Mouse (Mus musculus): ENCODE results near the gene Vegfb. TPM values are rescaled to one million over a fixed set of nuclear protein-coding genes. Genes with fewer than 3 reads are reported as not detected.

Gene Vegfb
- total RNA-seq, 2 experiments from 2014 or later = 110 to 139 TPM

DNA sequence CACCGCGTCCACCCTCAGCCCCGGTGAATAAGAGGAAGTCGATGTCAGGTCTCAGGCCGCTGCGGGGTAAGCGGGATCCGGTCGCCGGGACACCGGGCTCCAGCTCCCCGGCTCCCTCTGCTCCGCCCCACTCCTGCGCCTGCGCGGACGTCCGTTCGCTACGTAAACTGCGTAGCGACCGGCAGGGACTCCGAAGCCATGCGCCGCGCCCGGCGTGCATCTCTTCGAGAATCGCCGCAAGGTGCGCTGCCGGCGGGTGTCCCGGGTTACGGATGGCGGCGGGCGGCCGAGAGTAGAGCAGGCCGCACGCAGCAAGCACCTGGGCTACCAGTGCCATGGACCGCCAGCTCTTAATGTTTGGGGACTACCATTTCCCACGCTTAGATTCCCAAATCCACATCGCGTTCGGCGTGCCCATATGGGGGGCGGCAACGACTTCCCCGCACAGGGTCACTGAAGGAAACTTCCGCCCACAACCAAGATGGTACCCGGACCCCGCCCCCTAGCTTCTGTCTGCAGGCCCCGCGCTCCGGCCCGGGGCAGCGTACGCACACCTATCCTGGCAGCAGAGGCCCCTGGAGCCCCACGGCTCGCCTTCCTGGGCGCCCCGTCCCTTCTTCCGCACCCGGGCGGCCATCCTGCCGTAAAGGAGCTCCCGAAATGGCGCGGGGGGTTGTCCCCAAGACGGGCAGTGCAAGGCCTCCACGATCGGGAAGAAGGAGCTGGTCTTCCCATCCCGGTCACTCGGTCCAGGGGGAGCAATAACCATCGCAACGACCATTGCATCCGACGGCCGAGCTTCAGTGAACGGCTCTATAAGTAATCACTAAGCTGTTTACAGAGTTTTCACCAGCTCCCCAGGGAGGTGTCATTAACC lies 45.8 kb downstream of the Vegfb start, which contains the start of gene Bad:
Gene Bad, plus strand, starts transcription at position 490 of the 877 bp plus-strand sequence.
- DNase-seq = peak; percentile 99

DNA sequence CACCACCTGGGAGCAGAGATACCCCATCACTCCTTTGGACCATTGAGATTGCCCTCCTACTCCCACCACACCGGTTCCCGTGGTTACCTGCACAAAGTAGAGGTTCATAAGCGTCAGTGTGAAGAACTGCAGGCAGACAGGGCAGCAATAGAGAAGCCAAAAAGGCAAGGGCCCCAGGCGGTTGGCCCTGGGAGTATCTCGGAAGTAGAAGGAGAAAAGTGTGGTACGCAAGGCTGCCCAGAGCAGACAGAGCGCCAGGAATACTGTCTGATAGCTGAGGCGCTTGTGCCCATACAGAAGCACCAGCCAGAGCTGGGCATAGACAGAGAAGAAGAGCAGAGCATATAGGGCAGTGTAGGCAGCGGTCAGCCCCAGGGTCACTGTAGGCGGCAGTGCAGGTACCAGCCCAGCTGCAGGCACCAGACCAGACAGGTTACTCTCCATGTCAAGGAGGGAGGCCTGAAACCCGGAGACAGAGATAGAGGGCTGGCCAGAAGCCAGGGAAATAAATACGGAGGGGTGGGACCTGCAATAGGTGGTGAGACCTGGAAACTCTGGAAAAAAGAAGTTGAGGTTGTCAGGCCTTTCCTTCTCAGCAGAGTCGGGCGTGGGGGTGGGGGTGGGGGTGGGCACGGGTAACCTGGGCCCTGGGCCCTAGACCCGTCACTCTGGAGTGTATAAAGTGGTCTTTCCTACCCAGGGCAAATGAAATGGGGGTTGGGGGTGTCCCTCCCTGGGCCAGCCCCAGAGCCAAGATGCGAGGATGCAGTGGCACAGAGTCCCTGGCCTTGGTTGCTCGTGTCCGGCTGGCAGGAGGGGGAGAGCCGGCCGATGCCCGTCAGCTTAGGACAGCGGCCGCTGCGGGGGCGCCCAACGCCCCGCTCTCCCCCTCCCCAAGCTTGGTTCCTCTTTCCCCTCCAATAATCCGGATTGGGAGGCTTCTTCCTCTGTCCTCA lies 46.8 kb downstream of the Vegfb start:
- DNase-seq = peak; percentile 43

DNA sequence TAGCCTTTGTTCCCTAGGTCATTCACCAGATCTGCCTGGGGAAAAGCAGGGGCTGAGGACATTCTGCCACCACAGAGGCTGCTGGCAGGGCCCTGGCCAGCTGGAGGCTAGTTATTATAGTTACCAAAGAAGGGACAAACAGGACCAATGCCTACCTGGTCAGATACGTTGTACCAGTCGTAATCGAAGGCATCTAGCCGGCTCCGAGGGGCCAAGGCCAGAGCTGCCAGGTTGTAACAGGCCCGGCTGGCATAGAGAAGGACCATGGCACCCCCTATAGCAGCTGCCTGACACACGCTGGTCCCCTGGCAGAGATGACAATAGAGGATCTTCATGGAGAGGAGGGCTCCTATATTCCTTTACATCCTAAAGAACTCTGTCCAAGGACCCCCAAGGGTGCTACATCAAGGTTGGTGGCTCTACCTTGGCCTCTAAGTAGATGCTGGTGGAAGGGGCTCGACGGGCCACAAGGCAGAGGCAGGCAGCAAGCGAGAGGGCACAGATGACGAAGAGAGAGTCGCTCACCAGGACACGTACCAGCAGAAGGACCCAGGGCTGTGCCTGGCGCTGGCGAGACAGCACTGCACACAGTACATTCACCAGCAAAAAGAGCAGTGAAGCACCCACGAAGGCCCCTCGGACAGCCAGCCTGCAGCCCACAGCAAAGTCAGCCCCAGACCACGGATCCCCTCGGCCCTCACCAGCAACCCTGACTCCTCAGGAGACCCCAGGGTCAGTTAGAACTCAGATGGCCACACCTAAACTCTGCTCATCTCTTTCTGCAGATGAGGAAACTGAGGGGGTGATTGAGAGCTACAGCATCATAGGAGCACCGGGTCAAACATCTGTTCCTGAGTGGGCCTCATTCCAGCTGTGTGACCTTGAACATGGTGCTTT lies 48.1 kb downstream of the Vegfb start:
- DNase-seq = no peak

DNA sequence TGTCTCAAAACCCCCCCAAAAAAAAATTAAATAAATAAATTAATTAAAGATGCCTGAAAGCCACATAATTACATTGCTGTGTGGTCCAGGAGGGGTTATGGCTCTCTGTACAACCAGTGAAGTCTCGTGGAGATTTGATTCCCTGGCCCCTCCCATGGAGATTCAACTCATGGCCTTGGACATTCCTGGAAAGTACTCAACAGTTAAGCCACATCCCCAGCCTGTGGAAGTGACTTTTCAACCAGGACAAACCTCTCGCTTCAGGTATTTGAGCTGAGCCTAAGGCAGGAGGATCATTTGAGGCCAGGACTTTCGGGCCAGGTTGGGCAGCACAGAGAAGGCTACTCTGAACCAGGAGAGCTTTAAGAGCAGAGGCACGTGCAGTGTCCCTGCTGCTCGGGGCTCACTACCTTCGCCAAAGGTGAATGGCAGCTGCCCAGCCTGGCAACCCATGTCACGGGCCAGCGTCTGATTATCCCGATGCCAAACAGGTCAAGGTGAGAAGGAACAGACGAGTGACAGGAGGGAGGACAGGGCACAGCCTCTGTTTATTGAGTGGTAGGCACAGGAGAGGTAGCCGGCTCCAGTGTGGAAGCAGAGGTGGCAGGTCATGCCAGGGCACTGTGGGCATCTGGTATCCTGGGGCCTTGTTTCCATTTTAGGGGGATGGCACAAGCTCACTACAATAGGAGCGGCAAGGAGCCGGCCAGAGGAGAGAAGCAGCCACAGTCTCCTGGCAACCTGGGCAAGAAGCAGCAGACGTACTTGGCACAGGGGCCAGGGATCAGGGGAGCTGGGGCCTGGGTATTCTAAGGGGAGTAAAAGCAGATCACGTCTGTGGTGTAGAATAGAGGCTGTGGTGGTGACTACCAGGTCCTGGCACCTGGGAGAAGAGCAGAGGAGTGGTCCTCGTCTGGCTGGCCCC lies 49.6 kb downstream of the Vegfb start:
- no peak for DNase-seq

DNA sequence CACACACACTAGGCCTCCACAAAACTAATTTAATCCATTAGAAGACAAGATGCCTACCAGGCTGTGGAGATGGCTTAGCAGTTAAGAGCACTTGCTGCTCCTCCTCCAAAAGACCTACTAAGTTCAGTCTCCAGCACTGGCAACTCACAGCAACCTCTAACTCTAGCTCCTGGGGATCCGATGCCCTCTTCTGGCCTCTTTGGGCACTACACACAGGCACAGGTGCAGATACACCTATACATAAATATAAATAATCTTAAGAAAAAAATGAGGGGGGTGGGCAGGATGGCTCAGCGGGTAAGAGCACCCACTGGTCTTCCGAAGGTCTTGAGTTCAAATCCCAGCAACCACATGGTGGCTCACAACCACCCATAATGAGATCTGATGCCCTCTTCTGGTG lies 51.2 kb downstream of the Vegfb start:
- DNase-seq = no peak

DNA sequence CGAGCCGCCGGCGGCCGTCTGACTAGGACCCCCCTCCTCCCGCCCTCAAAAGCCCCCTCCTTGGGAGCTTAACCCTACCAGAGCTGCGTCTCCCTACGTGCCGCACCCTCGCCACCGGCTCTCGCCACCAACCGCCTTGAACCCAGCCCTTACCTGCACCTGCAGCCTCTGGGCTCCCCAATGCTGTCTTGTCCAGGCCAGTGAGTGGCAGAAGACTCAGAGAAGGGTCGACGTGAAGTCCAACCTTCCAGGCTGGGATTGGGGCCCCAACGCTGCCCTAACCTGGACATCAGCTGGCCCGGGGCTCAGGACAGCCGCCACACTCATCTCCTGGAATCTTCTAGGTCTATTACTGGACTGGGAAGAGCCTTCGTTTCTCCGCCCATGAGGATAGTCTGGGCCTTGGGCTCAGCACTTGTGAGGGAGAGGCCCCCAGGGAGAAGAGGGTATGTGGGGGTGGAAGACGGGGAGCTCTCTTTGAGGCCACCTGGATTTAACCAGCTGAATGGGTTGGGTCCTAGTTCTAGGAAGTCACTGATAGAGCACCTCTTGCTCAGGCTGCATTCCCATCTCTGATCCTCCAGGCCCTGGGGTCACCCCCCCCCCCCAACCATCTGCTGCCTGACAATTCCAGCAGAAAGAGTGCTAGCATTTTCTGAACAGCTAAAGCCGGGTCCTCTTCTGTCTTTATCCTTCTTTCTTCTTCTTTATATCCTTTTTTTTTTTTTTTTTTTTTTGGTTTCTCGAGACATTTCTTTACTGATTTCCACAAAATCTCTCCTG lies 53.1 kb downstream of the Vegfb start, which contains the start of gene Kcnk4:
Gene Kcnk4, minus strand, starts transcription at position 321 of the 783 bp plus-strand sequence.
- no peak for DNase-seq

DNA sequence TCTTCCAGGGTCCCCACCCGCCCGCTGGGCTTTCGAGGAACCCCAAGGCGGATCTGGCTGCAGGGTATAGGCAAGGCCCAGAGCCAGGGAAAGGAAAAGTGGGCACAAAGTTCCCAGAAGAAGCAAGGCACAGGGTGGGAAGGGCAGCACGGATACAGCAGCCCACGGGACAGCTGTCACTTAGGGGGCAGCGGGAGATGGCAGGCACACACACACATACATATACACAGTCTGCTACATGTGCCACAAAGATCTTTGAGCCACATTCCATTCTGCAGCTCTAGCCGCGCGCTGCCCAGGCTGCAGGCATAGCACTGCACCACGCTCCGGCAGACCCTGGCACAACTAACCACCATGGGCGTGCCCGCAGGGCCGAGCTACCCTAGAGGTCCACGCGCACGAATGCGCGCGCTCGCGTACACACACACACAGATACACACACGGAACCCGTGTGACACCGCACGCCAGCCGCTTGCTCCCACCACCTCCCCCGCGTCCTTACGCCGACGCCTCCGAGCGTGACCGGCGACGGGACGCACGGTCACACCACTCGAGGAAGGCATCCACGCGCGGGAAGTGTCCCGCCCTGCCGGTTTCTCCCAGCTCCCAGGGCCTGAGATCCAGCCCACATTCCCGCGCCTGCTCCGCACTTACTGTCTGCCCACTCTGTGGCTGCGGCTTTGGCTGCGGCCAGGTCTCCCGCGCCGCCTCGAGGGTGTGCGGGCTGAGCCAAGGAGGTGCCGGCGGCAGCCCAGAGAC lies 53.8 kb downstream of the Vegfb start:
- DNase-seq = no peak

DNA sequence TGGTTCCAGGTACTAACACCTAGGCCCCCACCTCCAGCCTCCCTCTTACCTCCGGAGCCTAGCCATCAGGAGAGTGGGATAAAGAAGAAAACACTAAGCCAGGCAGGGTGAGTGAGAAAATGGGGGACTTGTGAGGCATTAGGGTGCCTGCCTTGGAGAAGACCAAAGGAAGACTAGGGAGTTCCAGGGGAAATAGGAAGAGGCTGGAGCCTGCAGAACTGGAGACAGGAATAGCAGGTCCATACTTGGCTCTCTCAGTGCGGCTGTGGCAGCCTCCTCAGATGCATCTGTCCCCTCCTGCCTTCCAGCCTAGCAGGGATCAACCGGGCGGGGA lies 54.4 kb downstream of the Vegfb start:
- DNase-seq = no peak

Other genes with a start within 250 kb of the Vegfb start
- 10 to 100 TPM; 21.5 to 27.5 TPM for gene Rps6ka4, start 147.0 kb downstream of the Vegfb start, total RNA-seq (2021)
- 1 to 10 TPM; 4.1 TPM for gene Ccdc88b, start 129.4 kb downstream of the Vegfb start, total RNA-seq (2021)
- gene Trmt112, start 78.0 kb downstream of the Vegfb start, total RNA-seq (2021) = 10 to 100 TPM; 53.9 to 70.4 TPM
- gene Prdx5, start 77.5 kb downstream of the Vegfb start, total RNA-seq (2021) = 100 to 1,000 TPM; 417 to 451 TPM
- 10 to 100 TPM; 71.0 to 97.4 TPM for gene Esrra, start 65.8 kb downstream of the Vegfb start, total RNA-seq (2021)
- gene Catsperz, start 62.3 kb downstream of the Vegfb start, total RNA-seq (2021) = 1 to 10 TPM; 1.2 to 1.7 TPM
- gene Kcnk4, start 53.1 kb downstream of the Vegfb start, total RNA-seq (2021) = under 1 TPM; 0.30 to 0.73 TPM
- gene Bad, start 45.8 kb downstream of the Vegfb start, total RNA-seq (2021) = 10 to 100 TPM; 42.0 to 51.8 TPM
- 10 to 100 TPM; 33.8 to 42.3 TPM for gene Gpr137, start 45.2 kb downstream of the Vegfb start, total RNA-seq (2021)
- 100 to 1,000 TPM; 289 to 333 TPM for gene Ppp1r14b, start 12.7 kb downstream of the Vegfb start, total RNA-seq (2021)
- 10 to 100 TPM; 45.7 to 63.5 TPM for gene Plcb3, start 11.2 kb downstream of the Vegfb start, total RNA-seq (2021)
- 10 to 100 TPM; 70.7 to 71.4 TPM for gene Fkbp2, start 7.2 kb downstream of the Vegfb start, total RNA-seq (2021)
- gene Dnajc4, start 4.9 kb upstream of the Vegfb start, total RNA-seq (2021) = 10 to 100 TPM; 46.0 to 58.5 TPM
- gene Nudt22, start 8.5 kb upstream of the Vegfb start, total RNA-seq (2021) = 10 to 100 TPM; 29.4 to 34.1 TPM
- gene Trpt1, start 8.5 kb upstream of the Vegfb start, total RNA-seq (2021) = 10 to 100 TPM; 13.3 to 21.3 TPM
- 10 to 100 TPM in 1 of 2 experiments, 1 to 10 TPM in 1; 9.8 to 10.1 TPM for gene Fermt3, start 31.8 kb upstream of the Vegfb start, total RNA-seq (2021)
- 100 to 1,000 TPM; 101 to 107 TPM for gene Stip1, start 52.3 kb upstream of the Vegfb start, total RNA-seq (2021)
- 100 to 1,000 TPM; 134 to 155 TPM for gene Macrod1, start 69.2 kb upstream of the Vegfb start, total RNA-seq (2021)
- gene Flrt1, start 118.1 kb upstream of the Vegfb start, total RNA-seq (2021) = 1 to 10 TPM; 1.1 to 2.0 TPM
- gene Otub1, start 218.7 kb upstream of the Vegfb start, total RNA-seq (2021) = 100 to 1,000 TPM; 104 to 105 TPM
- 1,000 to 10,000 TPM; 1,477 to 1,649 TPM for gene Cox8a, start 230.0 kb upstream of the Vegfb start, total RNA-seq (2021)